Mouse (Mus musculus): ENCODE measurements around the gene Snai3. TPM values are rescaled to one million over a fixed set of nuclear protein-coding genes. Genes with fewer than 3 reads are reported as not detected.

The Snai3 gene
- polyA plus RNA-seq, 1 experiment from 2014 or later, result not detected

GRCm38 (mm10) chr8:122437708-122438331 is 22.7 kb downstream of the Snai3 start:
- H3K9ac ChIP-seq (ENCODE audit: low read length), result no peak overlapping the region
- no peak for ATAC-seq
- H3K27me3 ChIP-seq (replicated peaks; ENCODE audit: control insufficient read depth, insufficient read depth, low read length), result no peaks in the 10 kb centered on the region
- H3K9me3 ChIP-seq (replicated peaks; ENCODE audit: control insufficient read depth, low read length), result no peaks in the 10 kb centered on the region
- H3K27ac ChIP-seq (ENCODE audit: low read depth, low read length), result no peak overlapping the region
- peaks cover 8% of the 10 kb centered on the region for H3K4me1 ChIP-seq (ENCODE audit: control insufficient read depth, insufficient read depth, low read length)
- DNase-seq (ENCODE audit: low spot score), result no peak
- 93% methylated on average over 13 of the region's 13 CpGs for WGBS
- no peak overlapping the region for H3K4me2 ChIP-seq (ENCODE audit: low read length)
- H3K4me3 ChIP-seq (ENCODE audit: low read depth, low read length), result no peak overlapping the region
- H3K36me3 ChIP-seq (ENCODE audit: control insufficient read depth, insufficient read depth, low read length), result peaks cover 51% of the 10 kb centered on the region

GRCm38 (mm10) chr8:122436586-122437125 is 23.9 kb downstream of the Snai3 start:
- Histone ChIP-seq H3K4me3 (ENCODE audit: low read depth, low read length) (no peak overlapping the region), H3K4me2 (ENCODE audit: low read length) (no peak overlapping the region), H3K27me3 (replicated peaks; ENCODE audit: control insufficient read depth, insufficient read depth, low read length) (no peaks in the 10 kb centered on the region), H3K27ac (ENCODE audit: low read depth, low read length) (no peak overlapping the region), H3K9ac (ENCODE audit: low read length) (no peak overlapping the region), H3K9me3 (replicated peaks; ENCODE audit: control insufficient read depth, low read length) (no peaks in the 10 kb centered on the region), H3K36me3 (ENCODE audit: control insufficient read depth, insufficient read depth, low read length) (peaks cover 51% of the 10 kb centered on the region), H3K4me1 (ENCODE audit: control insufficient read depth, insufficient read depth, low read length) (peaks cover 4% of the 10 kb centered on the region; the same call in 1 of the 2 replicates)
- WGBS, result 90% methylated on average over 20 of the region's 20 CpGs
- no peak for DNase-seq (ENCODE audit: low spot score)
- no peak for ATAC-seq

GRCm38 (mm10) chr8:122436146-122436545 is 24.4 kb downstream of the Snai3 start:
- Histone ChIP-seq H3K4me2 (ENCODE audit: low read length) (no peak overlapping the region), H3K9ac (ENCODE audit: low read length) (no peak overlapping the region), H3K9me3 (replicated peaks; ENCODE audit: control insufficient read depth, low read length) (no peaks in the 10 kb centered on the region), H3K36me3 (ENCODE audit: control insufficient read depth, insufficient read depth, low read length) (peaks cover 51% of the 10 kb centered on the region), H3K4me1 (ENCODE audit: control insufficient read depth, insufficient read depth, low read length) (peaks cover 4% of the 10 kb centered on the region; the same call in 1 of the 2 replicates), H3K27me3 (replicated peaks; ENCODE audit: control insufficient read depth, insufficient read depth, low read length) (no peaks in the 10 kb centered on the region), H3K27ac (ENCODE audit: low read depth, low read length) (no peak overlapping the region), H3K4me3 (ENCODE audit: low read depth, low read length) (no peak overlapping the region)
- DNase-seq (ENCODE audit: low spot score), result no peak
- no peak for ATAC-seq
- 97% methylated on average over 9 of the region's 9 CpGs for WGBS

- no peak overlapping the region for H3K27ac ChIP-seq (ENCODE audit: low read depth, low read length)
- peaks cover 4% of the 10 kb centered on the region; the same call in 1 of the 2 replicates for H3K4me1 ChIP-seq (ENCODE audit: control insufficient read depth, insufficient read depth, low read length)
- ATAC-seq, result no peak
- H3K36me3 ChIP-seq (ENCODE audit: control insufficient read depth, insufficient read depth, low read length), result peaks cover 51% of the 10 kb centered on the region
- DNase-seq (ENCODE audit: low spot score), result no peak
- H3K27me3 ChIP-seq (replicated peaks; ENCODE audit: control insufficient read depth, insufficient read depth, low read length), result no peaks in the 10 kb centered on the region
- WGBS, result 92% methylated on average over 6 of the region's 6 CpGs
- no peak overlapping the region for H3K9ac ChIP-seq (ENCODE audit: low read length)
- H3K4me3 ChIP-seq (ENCODE audit: low read depth, low read length), result no peak overlapping the region
- H3K4me2 ChIP-seq (ENCODE audit: low read length), result no peak overlapping the region
- no peaks in the 10 kb centered on the region for H3K9me3 ChIP-seq (replicated peaks; ENCODE audit: control insufficient read depth, low read length)
Measured at GRCm38 (mm10) chr8:122435375-122435774, 25.2 kb downstream of the Snai3 start.

- no peaks in the 10 kb centered on the region for H3K27me3 ChIP-seq (replicated peaks; ENCODE audit: control insufficient read depth, insufficient read depth, low read length)
- ATAC-seq (peak; percentile 32), DNase-seq (ENCODE audit: low spot score) (no peak)
- H3K9me3 ChIP-seq (replicated peaks; ENCODE audit: control insufficient read depth, low read length), result no peaks in the 10 kb centered on the region
- no peak overlapping the region for H3K4me3 ChIP-seq (ENCODE audit: low read depth, low read length)
- peaks cover 43% of the 10 kb centered on the region for H3K36me3 ChIP-seq (ENCODE audit: control insufficient read depth, insufficient read depth, low read length)
- WGBS, result 75% methylated on average over 11 of the region's 11 CpGs
- H3K9ac ChIP-seq (ENCODE audit: low read length), result no peak overlapping the region
- H3K27ac ChIP-seq (ENCODE audit: low read depth, low read length), result no peak overlapping the region
- no peak overlapping the region for H3K4me2 ChIP-seq (ENCODE audit: low read length)
- H3K4me1 ChIP-seq (ENCODE audit: control insufficient read depth, insufficient read depth, low read length), result peaks cover 4% of the 10 kb centered on the region; the same call in 1 of the 2 replicates
Measured at GRCm38 (mm10) chr8:122433269-122433905, 27.1 kb downstream of the Snai3 start.

- H3K4me2 ChIP-seq (ENCODE audit: low read length), result peak within 1 kb of the TSS; percentile 64
- WGBS, result 7% methylated on average over 36 of the region's 45 CpGs
- DNase-seq (ENCODE audit: low spot score), result peak; percentile 46
Measured at GRCm38 (mm10) chr8:122432443-122433268, 27.9 kb downstream of the Snai3 start, which contains the start of gene Cyba. Gene Cyba (minus strand): TSS chr8:122432930.

GRCm38 (mm10) chr8:122431694-122432442 is 28.7 kb downstream of the Snai3 start:
- Histone ChIP-seq H3K36me3 (ENCODE audit: control insufficient read depth, insufficient read depth, low read length) (peaks cover 33% of the 10 kb centered on the region), H3K27me3 (replicated peaks; ENCODE audit: control insufficient read depth, insufficient read depth, low read length) (no peaks in the 10 kb centered on the region), H3K9me3 (replicated peaks; ENCODE audit: control insufficient read depth, low read length) (no peaks in the 10 kb centered on the region), H3K4me2 (ENCODE audit: low read length) (peak overlapping the region; percentile 64), H3K4me1 (ENCODE audit: control insufficient read depth, insufficient read depth, low read length) (peaks cover 4% of the 10 kb centered on the region; the same call in 1 of the 2 replicates), H3K27ac (ENCODE audit: low read depth, low read length) (no peak overlapping the region), H3K9ac (ENCODE audit: low read length) (peak overlapping the region; percentile 60; the same call in 1 of the 2 replicates), H3K4me3 (ENCODE audit: low read depth, low read length) (peak overlapping the region; percentile 28)
- WGBS, result 35% methylated on average over 17 of the region's 18 CpGs
- DNase-seq (ENCODE audit: low spot score) (no peak), ATAC-seq (no peak)

More at GRCm38 (mm10) chr8:122432443-122433268, 27.9 kb downstream of the Snai3 start, which contains the start of gene Cyba:
- Histone ChIP-seq H3K4me1 (ENCODE audit: control insufficient read depth, insufficient read depth, low read length) (peaks cover 4% of the 10 kb centered on the region; the same call in 1 of the 2 replicates), H3K27ac (ENCODE audit: low read depth, low read length) (no peak within 1 kb of the TSS), H3K9me3 (replicated peaks; ENCODE audit: control insufficient read depth, low read length) (no peaks in the 10 kb centered on the region), H3K9ac (ENCODE audit: low read length) (peak within 1 kb of the TSS; percentile 60), H3K4me3 (ENCODE audit: low read depth, low read length) (peak within 1 kb of the TSS; percentile 28), H3K36me3 (ENCODE audit: control insufficient read depth, insufficient read depth, low read length) (peaks cover 40% of the 10 kb centered on the region), H3K27me3 (replicated peaks; ENCODE audit: control insufficient read depth, insufficient read depth, low read length) (no peaks in the 10 kb centered on the region)
- peak; percentile 80 for ATAC-seq

GRCm38 (mm10) chr8:122430646-122431045 is 29.9 kb downstream of the Snai3 start:
- WGBS, result 87% methylated on average over 3 of the region's 3 CpGs

More at GRCm38 (mm10) chr8:122430646-122431045, 29.9 kb downstream of the Snai3 start:
- Histone ChIP-seq H3K4me2 (ENCODE audit: low read length) (no peak overlapping the region), H3K4me3 (ENCODE audit: low read depth, low read length) (no peak overlapping the region), H3K9ac (ENCODE audit: low read length) (no peak overlapping the region), H3K27ac (ENCODE audit: low read depth, low read length) (no peak overlapping the region), H3K4me1 (ENCODE audit: control insufficient read depth, insufficient read depth, low read length) (peaks cover 4% of the 10 kb centered on the region; the same call in 1 of the 2 replicates), H3K27me3 (replicated peaks; ENCODE audit: control insufficient read depth, insufficient read depth, low read length) (no peaks in the 10 kb centered on the region), H3K9me3 (replicated peaks; ENCODE audit: control insufficient read depth, low read length) (no peaks in the 10 kb centered on the region), H3K36me3 (ENCODE audit: control insufficient read depth, insufficient read depth, low read length) (peaks cover 21% of the 10 kb centered on the region)
- ATAC-seq, result no peak
- no peak for DNase-seq (ENCODE audit: low spot score)

Measured in forebrain, embryonic 14.5 days (tissue).